Mouse (Mus musculus) frontal cortex, postnatal 10 days (tissue): Measurements from ENCODE around the gene Lin7c.
"Not testable (repeated sequence)": the region's sequence is repeated elsewhere in the genome, so short reads cannot be mapped to it uniquely, and the experiment has no call there.

ENCODE experiments used
- DNase-seq, 2 experiments: peaks; one replicate each; pipeline ENCODE4 v3.0.0; 2022; ENCODE audit warnings: low spot score in 2 of 2, mixed read lengths in 1 of 2

Lin7c gene

DNA sequence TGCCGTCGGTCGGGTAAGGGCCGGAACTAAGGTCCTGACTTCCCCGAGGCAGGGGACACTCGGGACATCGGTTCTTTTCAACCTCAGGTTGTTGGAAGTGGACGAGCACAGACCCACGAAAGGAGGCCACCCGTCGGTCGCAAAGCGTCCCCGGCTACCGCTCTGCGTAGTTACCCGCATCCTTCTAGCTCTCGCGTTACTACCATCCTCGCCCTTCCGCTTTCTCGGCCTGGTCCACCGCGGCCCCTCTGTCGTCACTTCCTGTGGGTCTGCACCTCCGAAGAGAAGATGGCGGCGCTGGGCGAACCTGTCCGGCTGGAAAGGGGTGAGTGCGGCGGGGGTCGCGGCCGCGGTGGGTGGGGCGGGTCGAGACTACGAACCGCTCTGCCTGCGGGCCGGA lies at the start of gene Lin7c:
TSS of gene Lin7c (plus strand) at position 257 of the 400 bp plus-strand sequence.
- peak; percentile 91 to 92 for DNase-seq

GRCm38 (mm10) chr2:109846401-109846800 lies 44.3 kb upstream of the Lin7c start:
- DNase-seq = no peak

DNA sequence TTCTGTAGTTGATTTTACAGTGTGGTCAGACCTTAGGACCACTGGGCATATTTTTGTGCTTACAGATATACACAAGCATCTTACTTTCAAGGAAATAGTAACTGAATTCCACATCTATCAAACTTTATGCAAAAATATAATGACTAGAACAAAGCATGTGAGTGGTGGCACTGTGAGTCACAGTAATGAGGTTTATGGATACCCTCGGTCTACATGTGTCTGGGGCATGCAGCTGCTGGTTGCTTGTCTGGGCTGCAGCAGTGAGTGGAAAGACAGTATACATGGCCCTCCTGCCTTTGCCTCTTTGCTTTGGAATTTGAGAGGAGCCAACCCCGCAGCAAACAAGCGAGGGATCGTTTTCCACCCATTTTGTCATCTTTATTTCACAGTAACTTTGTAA lies 42.3 kb upstream of the Lin7c start:
- no peak for DNase-seq

DNA sequence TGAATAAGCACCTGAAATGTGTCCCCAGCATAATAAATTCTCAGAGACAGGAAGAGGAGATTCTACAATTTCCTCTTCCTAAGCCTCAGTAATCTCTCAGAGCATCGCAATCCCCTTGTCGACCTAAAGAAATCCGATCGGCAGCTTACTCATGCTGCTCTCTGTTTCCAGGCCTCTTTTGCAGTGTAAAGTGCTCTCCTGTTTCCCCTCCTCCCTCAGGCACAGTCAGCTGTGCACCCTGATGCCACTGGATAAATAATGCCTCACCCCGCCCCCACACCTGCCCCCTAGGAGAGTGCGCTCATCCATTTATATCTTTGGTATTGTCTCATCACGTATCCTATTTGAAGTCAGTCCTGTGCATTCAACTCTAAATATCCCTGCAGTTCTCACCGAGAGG lies 41.9 kb upstream of the Lin7c start:
- DNase-seq = no peak

- no peak for DNase-seq
Measured at GRCm38 (mm10) chr2:109855601-109856000, 35.1 kb upstream of the Lin7c start.

DNA sequence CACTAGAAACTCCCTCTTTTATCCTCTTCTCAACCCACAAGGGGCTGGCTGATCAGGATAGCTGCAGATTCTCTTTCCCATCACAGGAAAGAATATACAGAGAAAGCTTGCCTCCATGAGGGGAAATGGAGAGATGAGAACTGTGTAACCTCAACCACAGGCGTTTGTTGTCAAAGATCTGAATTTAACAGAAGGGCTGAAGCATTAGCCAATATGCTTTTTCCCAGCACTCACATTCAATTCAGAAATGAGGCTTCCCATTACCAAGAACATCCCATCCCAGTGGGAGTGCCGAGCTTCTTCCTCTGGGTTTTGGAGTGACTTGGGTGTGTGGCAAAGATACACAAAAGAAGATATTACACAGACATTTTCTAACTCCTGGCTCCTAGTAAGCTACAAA lies 31.0 kb upstream of the Lin7c start:
- no peak for DNase-seq

- DNase-seq = no peak
Measured at GRCm38 (mm10) chr2:109860832-109861231, 29.8 kb upstream of the Lin7c start.

GRCm38 (mm10) chr2:109879429-109879828 lies 11.2 kb upstream of the Lin7c start:
- DNase-seq = not testable (repeated sequence)

- DNase-seq = no peak
Measured at GRCm38 (mm10) chr2:109881111-109881510, 9.5 kb upstream of the Lin7c start.

DNA sequence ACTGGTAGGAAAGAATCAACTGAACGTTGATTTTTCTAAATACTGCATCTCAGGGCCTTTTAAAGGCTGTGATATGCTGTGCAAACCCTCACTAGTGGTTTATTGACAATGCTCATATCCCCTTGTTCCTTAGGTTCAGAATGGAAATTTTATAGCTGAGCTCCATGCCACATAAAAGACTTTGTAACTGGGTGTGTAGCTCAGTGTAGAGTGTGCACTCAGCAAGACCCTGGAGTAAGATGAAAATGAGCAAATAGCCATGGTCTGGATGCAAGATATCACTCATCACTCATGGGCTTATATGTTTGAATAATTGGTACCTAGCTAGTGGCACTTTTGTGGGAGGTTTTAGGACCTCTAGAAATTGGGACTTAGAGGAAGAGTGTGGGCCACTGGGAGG lies 9.0 kb upstream of the Lin7c start:
- no peak for DNase-seq

GRCm38 (mm10) chr2:109884106-109884505 lies 6.5 kb upstream of the Lin7c start:
- DNase-seq = no peak

- no peak for DNase-seq
Measured at GRCm38 (mm10) chr2:109884507-109884906, 6.1 kb upstream of the Lin7c start.

- DNase-seq = no peak
Measured at GRCm38 (mm10) chr2:109890068-109890467, 585 bp upstream of the Lin7c start.

DNA sequence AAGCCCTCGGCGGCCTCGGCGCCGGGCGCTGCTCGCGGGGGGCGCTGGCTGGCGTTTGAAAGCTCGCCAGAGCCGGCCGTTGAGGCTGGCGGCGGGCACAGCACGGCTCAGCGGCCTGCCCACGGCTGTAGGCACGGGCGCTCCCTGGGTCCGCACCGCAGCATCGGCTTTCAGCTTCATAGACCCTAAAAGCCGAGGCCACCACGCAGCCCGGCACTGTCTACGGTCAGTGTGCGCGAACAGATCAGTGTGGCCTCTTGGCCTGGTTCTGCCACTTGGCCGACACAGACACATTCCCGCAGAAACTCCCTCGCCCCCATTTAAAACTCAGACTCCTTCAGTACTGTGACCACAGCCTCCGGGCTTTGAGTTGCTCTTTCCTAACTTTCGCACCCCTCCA lies 378 bp downstream of the Lin7c start:
- no peak for DNase-seq

DNA sequence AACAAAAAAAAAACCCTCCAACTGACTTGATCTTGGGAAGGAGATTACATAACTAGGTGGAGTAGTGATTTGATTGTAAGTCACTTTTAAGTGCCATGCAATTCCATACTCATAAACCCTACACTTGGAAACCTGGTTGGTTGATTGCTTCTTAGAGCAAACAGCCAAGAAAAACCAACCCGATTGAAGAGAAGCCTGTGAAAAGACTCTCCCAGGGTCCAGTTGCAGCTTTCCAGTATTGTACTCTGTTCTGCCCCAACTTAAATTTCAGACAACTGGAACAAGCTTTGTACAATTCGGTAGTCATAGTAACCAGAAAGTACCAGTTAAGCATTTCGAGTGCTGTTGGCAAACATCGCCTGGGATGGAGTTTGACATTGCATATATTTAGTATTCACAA lies 818 bp downstream of the Lin7c start:
- no peak for DNase-seq

GRCm38 (mm10) chr2:109896311-109896710 lies 5.7 kb downstream of the Lin7c start:
- no peak for DNase-seq

DNA sequence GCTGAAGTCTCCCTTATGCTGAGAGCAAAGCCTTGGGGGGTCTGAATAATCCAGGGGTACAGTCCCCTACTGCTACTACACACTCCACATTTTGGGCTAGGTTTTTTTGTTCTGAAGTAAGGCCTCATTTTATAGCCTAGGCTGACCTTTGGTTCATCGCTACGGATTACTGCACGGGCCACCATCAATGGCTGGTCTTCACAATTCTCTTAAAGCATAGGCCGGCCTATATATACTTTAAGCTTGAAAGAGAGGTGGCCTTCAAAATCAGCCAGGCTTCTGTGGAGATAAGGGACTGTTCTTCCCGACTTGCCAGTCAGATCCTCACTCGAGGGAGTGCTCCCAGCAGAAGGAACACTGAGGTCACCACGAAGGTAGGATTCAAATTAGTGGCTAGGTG lies 12.2 kb downstream of the Lin7c start:
- no peak for DNase-seq

GRCm38 (mm10) chr2:109904171-109904821 lies 13.6 kb downstream of the Lin7c start:
- peak; percentile 69 to 86 for DNase-seq

GRCm38 (mm10) chr2:109909122-109909521 lies 18.5 kb downstream of the Lin7c start:
- DNase-seq = no peak

DNA sequence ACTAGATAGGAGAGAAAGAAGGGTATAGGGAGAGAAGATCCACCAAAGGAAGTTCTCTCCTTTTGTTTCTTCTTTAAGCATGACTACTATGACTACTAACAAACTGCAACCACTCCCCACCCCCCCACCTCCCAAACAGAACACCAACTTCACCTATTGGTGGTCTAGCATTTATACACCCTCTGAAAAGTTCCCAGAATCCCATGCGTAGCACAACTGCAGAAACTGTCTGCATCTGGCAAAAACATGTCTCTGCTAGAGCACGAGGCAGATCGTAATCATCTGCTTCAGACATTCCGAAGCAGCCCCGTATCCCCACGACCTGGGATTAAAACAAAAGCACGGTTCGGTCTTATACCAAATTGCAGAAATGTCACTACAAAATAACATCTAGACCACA lies 21.6 kb downstream of the Lin7c start:
- no peak for DNase-seq

GRCm38 (mm10) chr2:109912766-109913165 lies 22.1 kb downstream of the Lin7c start:
- DNase-seq = no peak

- DNase-seq = no peak
Measured at GRCm38 (mm10) chr2:109913241-109913640, 22.6 kb downstream of the Lin7c start.

GRCm38 (mm10) chr2:109914601-109915000 lies 23.9 kb downstream of the Lin7c start:
- no peak for DNase-seq
